Mouse (Mus musculus) liver, adult 10 weeks (tissue): Measurements from ENCODE around the gene Cdca5. TPM values are rescaled to one million over a fixed set of nuclear protein-coding genes. Genes with fewer than 3 reads are reported as not detected.

Experiments used
- polyA plus RNA-seq: library from polyadenylated mRNA; stranded (reverse); fragments of 350-450 nt; fragmentation: Illumina TruSeq; extraction: RNeasy Lipid Tissue Mini Kit (QIAGEN cat#74804); gene quantifications from one replicate; pipeline ENCODE4 v1.2.3, GENCODE M21; 2014; ENCODE audit warnings: low read depth, low replicate concordance

The Cdca5 gene
- polyA plus RNA-seq = not detected

GRCm38 (mm10) chr19:6084478-6085248 lies at the start of gene Cdca5, which contains the start of gene Zfpl1:
Gene Cdca5 (plus strand): TSS chr19:6084983.
Gene Zfpl1 (minus strand): TSS chr19:6084956.

GRCm38 (mm10) chr19:6046294-6047153 lies 38.3 kb upstream of the Cdca5 start, which contains the start of gene Syvn1:
Gene Syvn1 (plus strand): TSS chr19:6046576.

GRCm38 (mm10) chr19:6057313-6058096 lies 27.3 kb upstream of the Cdca5 start, which contains the start of the genes Mrpl49 and Fau:
Gene Mrpl49 (minus strand): TSS chr19:6057785.
Gene Fau (plus strand): TSS chr19:6057844.

GRCm38 (mm10) chr19:6061021-6061533 lies 23.7 kb upstream of the Cdca5 start, which contains the start of gene Znhit2:
Gene Znhit2 (plus strand): TSS chr19:6061192.

GRCm38 (mm10) chr19:6067724-6068415 lies 16.9 kb upstream of the Cdca5 start, which contains the start of gene Tm7sf2:
Gene Tm7sf2 (minus strand): TSS chr19:6068373.

GRCm38 (mm10) chr19:6076564-6077393 lies 8.0 kb upstream of the Cdca5 start, which contains the start of gene Vps51:
Gene Vps51 (minus strand): TSS chr19:6077231.

GRCm38 (mm10) chr19:6079983-6080480 lies 4.8 kb upstream of the Cdca5 start, which contains the start of gene Tmem262:
Gene Tmem262 (plus strand): TSS chr19:6080033.

GRCm38 (mm10) chr19:6082156-6082555 lies 2.6 kb upstream of the Cdca5 start, which contains the start of gene Gm28374:
Gene Gm28374 (minus strand): TSS chr19:6082256.

GRCm38 (mm10) chr19:6094119-6094518 lies 9.3 kb downstream of the Cdca5 start, which contains the start of gene AC131692.1:
Gene AC131692.1 (plus strand): TSS chr19:6094419.

GRCm38 (mm10) chr19:6105586-6105985 lies 20.8 kb downstream of the Cdca5 start, which contains the start of gene Naaladl1:
Gene Naaladl1 (plus strand): TSS chr19:6105782.

GRCm38 (mm10) chr19:6117986-6118676 lies 33.3 kb downstream of the Cdca5 start, which contains the start of gene Sac3d1:
Gene Sac3d1 (minus strand): TSS chr19:6118650.

GRCm38 (mm10) chr19:6127760-6128341 lies 43.1 kb downstream of the Cdca5 start, which contains the start of gene Snx15:
Gene Snx15 (minus strand): TSS chr19:6128304.

GRCm38 (mm10) chr19:6140678-6141393 lies 56.1 kb downstream of the Cdca5 start, which contains the start of gene Batf2:
Gene Batf2 (plus strand): TSS chr19:6140983.

GRCm38 (mm10) chr19:6141394-6141749 lies 56.6 kb downstream of the Cdca5 start, which contains the start of gene Arl2:
Gene Arl2 (minus strand): TSS chr19:6141548.

